Mouse (Mus musculus) ZHBTc4 (cell line): ENCODE data around the gene Gm7903.
"Not testable (repeated sequence)": the region's sequence is repeated elsewhere in the genome, so short reads cannot be mapped to it uniquely, and the experiment has no call there.

Source experiments
- DNase-seq: peaks from one replicate; pipeline ENCODE4 v3.0.0-alpha.2; 2011; ENCODE audit warnings: low read depth, low spot score

Gene Gm7903

GRCm38 (mm10) chrX:135433535-135433934, at the start of gene Gm7903:
Gm7903 (plus strand) TSS chrX:135433835.
- DNase-seq: not testable (repeated sequence)

- DNase-seq: not testable (repeated sequence)
These were observed 30.1 kb upstream of the Gm7903 start for GRCm38 (mm10) chrX:135403578-135403977.

GRCm38 (mm10) chrX:135421203-135421602, 12.4 kb upstream of the Gm7903 start:
- not testable (repeated sequence) for DNase-seq

GRCm38 (mm10) chrX:135421824-135422223, 11.8 kb upstream of the Gm7903 start:
- not testable (repeated sequence) for DNase-seq

- not testable (repeated sequence) for DNase-seq
These were observed 11.2 kb upstream of the Gm7903 start for GRCm38 (mm10) chrX:135422473-135422872.

- DNase-seq: not testable (repeated sequence)
These were observed 30.5 kb downstream of the Gm7903 start for GRCm38 (mm10) chrX:135464160-135464559.

- DNase-seq: not testable (repeated sequence)
These were observed 48.3 kb downstream of the Gm7903 start for GRCm38 (mm10) chrX:135481902-135482301.

GRCm38 (mm10) chrX:135483183-135483582, 49.5 kb downstream of the Gm7903 start:
- DNase-seq: not testable (repeated sequence)
